Mouse (Mus musculus): ENCODE measurements around the gene Olfr1390. TPM values are rescaled to one million over a fixed set of nuclear protein-coding genes. Genes with fewer than 3 reads are reported as not detected.

The Olfr1390 gene
- not detected for polyA plus RNA-seq (2014; fragmentation: Illumina TruSeq; extraction: RNeasy Lipid Tissue Mini Kit (QIAGEN cat#74804))

DNA sequence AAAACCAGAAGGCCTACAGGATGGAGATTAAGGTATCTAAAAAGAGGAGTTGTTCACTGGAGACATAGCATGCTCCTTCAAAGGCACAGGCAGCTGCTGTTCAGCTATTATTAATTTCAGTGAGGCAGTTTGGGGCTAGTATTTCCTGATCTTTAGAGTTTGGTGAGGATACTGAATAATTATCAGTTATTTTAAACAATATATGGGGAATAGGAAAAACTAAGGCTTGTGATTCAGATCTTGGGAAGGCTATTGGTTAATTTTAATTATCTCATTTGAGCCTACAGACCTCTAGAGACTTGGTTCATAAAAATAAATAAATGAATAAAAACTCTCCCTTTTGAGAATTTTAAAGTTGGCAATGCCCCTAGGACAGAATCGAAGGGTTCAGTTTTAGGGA is at the start of gene Olfr1390:
Olfr1390 (plus strand) TSS at position 301 of the 400 bp plus-strand sequence.

DNA sequence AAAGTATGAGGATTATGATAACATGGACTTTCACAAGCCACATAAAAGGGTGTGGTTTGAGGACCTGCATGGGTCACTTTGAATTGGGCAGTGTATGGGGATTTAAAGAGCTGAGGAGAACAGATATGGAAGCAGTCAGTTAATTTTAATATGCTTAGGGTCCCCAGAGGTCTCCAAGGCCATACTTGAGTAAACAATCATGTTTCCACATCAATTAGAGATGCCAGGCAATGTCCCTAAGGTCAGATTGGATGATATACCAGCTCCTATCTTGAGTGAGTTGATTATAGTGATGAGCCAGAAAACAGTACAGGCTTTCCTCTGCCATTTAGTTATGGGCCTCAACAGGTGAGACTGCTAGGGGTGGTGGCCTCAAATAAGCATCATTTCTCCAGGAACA is 30.5 kb upstream of the Olfr1390 start, which contains the start of gene Olfr10:
Olfr10 (plus strand) TSS at position 301 of the 400 bp plus-strand sequence.

DNA sequence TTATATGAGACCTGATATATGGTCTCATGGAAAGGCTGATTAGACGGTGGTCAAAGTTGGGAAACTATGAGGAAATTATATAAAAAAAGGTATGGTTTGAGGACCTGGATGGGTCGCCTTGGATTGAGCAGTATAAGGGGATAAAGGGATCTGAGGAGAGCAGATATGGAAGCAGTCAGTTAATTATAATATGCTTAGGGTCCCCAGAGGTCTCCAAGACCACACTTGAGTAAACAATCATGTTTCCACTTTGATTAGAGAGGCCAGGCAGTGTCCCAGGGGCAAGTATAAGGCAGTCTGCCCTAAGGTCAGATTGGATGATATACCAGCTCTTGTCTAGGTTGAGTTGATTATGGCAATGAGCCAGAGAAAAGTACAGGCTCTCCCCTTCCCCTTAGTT is 12.5 kb upstream of the Olfr1390 start, which contains the start of gene Olfr1391:
Olfr1391 (plus strand) TSS at position 301 of the 400 bp plus-strand sequence.

Other genes with a start within 250 kb of the Olfr1390 start
- gene Olfr1396, start 220.3 kb upstream of the Olfr1390 start, polyA plus RNA-seq (2014; fragmentation: Illumina TruSeq; extraction: RNeasy Lipid Tissue Mini Kit (QIAGEN cat#74804)) = 0.20 TPM
- not detected for gene Olfr1395, start 192.9 kb upstream of the Olfr1390 start, polyA plus RNA-seq (2014; fragmentation: Illumina TruSeq; extraction: RNeasy Lipid Tissue Mini Kit (QIAGEN cat#74804))
- not detected for gene Olfr1394, start 180.8 kb upstream of the Olfr1390 start, polyA plus RNA-seq (2014; fragmentation: Illumina TruSeq; extraction: RNeasy Lipid Tissue Mini Kit (QIAGEN cat#74804))
- 5.2 TPM for gene Btnl9, start 148.0 kb upstream of the Olfr1390 start, polyA plus RNA-seq (2014; fragmentation: Illumina TruSeq; extraction: RNeasy Lipid Tissue Mini Kit (QIAGEN cat#74804))
- 234 TPM for gene Zfp62, start 131.9 kb upstream of the Olfr1390 start, polyA plus RNA-seq (2014; fragmentation: Illumina TruSeq; extraction: RNeasy Lipid Tissue Mini Kit (QIAGEN cat#74804))
- gene Mgat1, start 91.0 kb upstream of the Olfr1390 start, polyA plus RNA-seq (2014; fragmentation: Illumina TruSeq; extraction: RNeasy Lipid Tissue Mini Kit (QIAGEN cat#74804)) = 16.9 TPM
- not detected for gene Olfr1393, start 56.9 kb upstream of the Olfr1390 start, polyA plus RNA-seq (2014; fragmentation: Illumina TruSeq; extraction: RNeasy Lipid Tissue Mini Kit (QIAGEN cat#74804))
- gene Olfr1392, start 49.9 kb upstream of the Olfr1390 start, polyA plus RNA-seq (2014; fragmentation: Illumina TruSeq; extraction: RNeasy Lipid Tissue Mini Kit (QIAGEN cat#74804)) = not detected
- not detected for gene Olfr10, start 30.4 kb upstream of the Olfr1390 start, polyA plus RNA-seq (2014; fragmentation: Illumina TruSeq; extraction: RNeasy Lipid Tissue Mini Kit (QIAGEN cat#74804))
- not detected for gene Olfr1391, start 12.4 kb upstream of the Olfr1390 start, polyA plus RNA-seq (2014; fragmentation: Illumina TruSeq; extraction: RNeasy Lipid Tissue Mini Kit (QIAGEN cat#74804))
- not detected for gene Olfr1389, start 87.9 kb downstream of the Olfr1390 start, polyA plus RNA-seq (2014; fragmentation: Illumina TruSeq; extraction: RNeasy Lipid Tissue Mini Kit (QIAGEN cat#74804))
- gene Olfr1388, start 101.4 kb downstream of the Olfr1390 start, polyA plus RNA-seq (2014; fragmentation: Illumina TruSeq; extraction: RNeasy Lipid Tissue Mini Kit (QIAGEN cat#74804)) = not detected
- gene Olfr1387, start 120.2 kb downstream of the Olfr1390 start, polyA plus RNA-seq (2014; fragmentation: Illumina TruSeq; extraction: RNeasy Lipid Tissue Mini Kit (QIAGEN cat#74804)) = not detected
- gene Olfr1386, start 129.9 kb downstream of the Olfr1390 start, polyA plus RNA-seq (2014; fragmentation: Illumina TruSeq; extraction: RNeasy Lipid Tissue Mini Kit (QIAGEN cat#74804)) = not detected
- not detected for gene Olfr1385, start 153.9 kb downstream of the Olfr1390 start, polyA plus RNA-seq (2014; fragmentation: Illumina TruSeq; extraction: RNeasy Lipid Tissue Mini Kit (QIAGEN cat#74804))
- not detected for gene Olfr1384, start 171.5 kb downstream of the Olfr1390 start, polyA plus RNA-seq (2014; fragmentation: Illumina TruSeq; extraction: RNeasy Lipid Tissue Mini Kit (QIAGEN cat#74804))
- gene Olfr1383, start 184.5 kb downstream of the Olfr1390 start, polyA plus RNA-seq (2014; fragmentation: Illumina TruSeq; extraction: RNeasy Lipid Tissue Mini Kit (QIAGEN cat#74804)) = not detected
- not detected for gene Olfr1382, start 193.1 kb downstream of the Olfr1390 start, polyA plus RNA-seq (2014; fragmentation: Illumina TruSeq; extraction: RNeasy Lipid Tissue Mini Kit (QIAGEN cat#74804))
- gene Olfr1381, start 208.3 kb downstream of the Olfr1390 start, polyA plus RNA-seq (2014; fragmentation: Illumina TruSeq; extraction: RNeasy Lipid Tissue Mini Kit (QIAGEN cat#74804)) = not detected
- gene Olfr1380, start 221.7 kb downstream of the Olfr1390 start, polyA plus RNA-seq (2014; fragmentation: Illumina TruSeq; extraction: RNeasy Lipid Tissue Mini Kit (QIAGEN cat#74804)) = not detected